Mouse (Mus musculus): Measurements from ENCODE around the gene Chrdl2. TPM values are rescaled to one million over a fixed set of nuclear protein-coding genes. Genes with fewer than 3 reads are reported as not detected.

Gene Chrdl2
- polyA plus RNA-seq, 1 experiment from 2014 or later: not detected

DNA sequence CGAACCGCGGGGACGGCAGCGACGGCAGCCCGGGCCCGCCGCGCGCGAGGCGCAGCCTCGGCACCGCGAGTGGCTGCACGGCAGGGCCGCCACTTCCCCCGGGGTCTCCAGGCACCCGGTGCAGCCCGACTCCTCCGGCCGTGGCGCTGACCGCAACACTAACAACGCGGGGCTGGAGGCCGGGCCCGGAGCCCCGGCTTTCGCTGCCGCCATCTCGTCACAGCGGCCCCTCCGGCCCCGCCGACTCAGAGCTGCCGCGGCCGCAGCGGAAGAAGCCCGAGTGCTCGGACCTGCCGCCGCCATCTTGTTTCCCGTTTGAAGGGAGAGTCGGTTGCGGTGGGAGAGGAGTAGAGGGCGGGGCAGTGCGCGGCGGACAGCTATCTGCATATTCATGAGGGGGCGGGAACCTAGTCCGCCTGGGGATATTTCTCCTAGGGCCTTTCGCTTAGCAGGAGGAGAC, 25.8 kb upstream of the Chrdl2 start, which contains the start of gene Rnf169:
Gene Rnf169 (minus strand): TSS at position 317 of the 460 bp plus-strand sequence.
- WGBS: 0% methylated on average over 46 of the region's 55 CpGs
- H3K9ac ChIP-seq (ENCODE audit: low read depth, low read length): peak within 1 kb of the TSS; percentile 91
- H3K36me3 ChIP-seq (ENCODE audit: control insufficient read depth, insufficient read depth, low read length): no peaks in the 10 kb centered on the region
- no peaks in the 10 kb centered on the region for H3K27me3 ChIP-seq (ENCODE audit: control insufficient read depth, insufficient read depth, low read length)
- H3K4me2 ChIP-seq (replicated peaks; ENCODE audit: low read depth, low read length): peak within 1 kb of the TSS; percentile 63
- no peaks in the 10 kb centered on the region for H3K4me1 ChIP-seq (replicated peaks; ENCODE audit: control insufficient read depth, insufficient read depth, low read length)
- H3K4me3 ChIP-seq (ENCODE audit: low read depth, low read length): peak within 1 kb of the TSS; percentile 92
- DNase-seq (ENCODE audit: low spot score) (peak; percentile 90), ATAC-seq (ENCODE audit: low FRiP score) (peak; percentile 93)
- no peaks in the 10 kb centered on the region for H3K9me3 ChIP-seq (ENCODE audit: control insufficient read depth, low read length)
- H3K27ac ChIP-seq (ENCODE audit: low read depth, low read length): peak within 1 kb of the TSS; percentile 93

DNA sequence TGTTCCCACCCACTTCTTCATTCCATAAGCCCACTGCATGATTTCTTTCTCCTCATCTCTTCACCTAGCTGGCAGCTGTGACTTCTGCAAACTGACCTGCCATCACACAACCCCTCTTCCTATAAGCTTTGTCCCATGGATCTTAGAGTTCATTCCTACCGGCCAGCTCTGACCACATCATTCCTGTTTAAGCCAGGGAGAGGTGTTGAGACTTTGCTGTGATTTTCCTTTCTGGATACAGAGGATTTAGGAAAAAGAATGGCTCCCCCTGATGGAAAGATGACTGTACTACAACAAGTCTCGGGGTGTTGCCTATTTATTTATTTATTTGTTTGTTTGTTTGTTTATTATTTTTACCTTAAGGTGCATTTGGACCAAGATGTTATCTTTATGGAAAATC, 24.7 kb upstream of the Chrdl2 start:
- DNase-seq (ENCODE audit: low spot score): peak; percentile 63
- H3K4me1 ChIP-seq (replicated peaks; ENCODE audit: control insufficient read depth, insufficient read depth, low read length): no peaks in the 10 kb centered on the region
- H3K36me3 ChIP-seq (ENCODE audit: control insufficient read depth, insufficient read depth, low read length): no peaks in the 10 kb centered on the region
- H3K27ac ChIP-seq (ENCODE audit: low read depth, low read length): no peak overlapping the region
- H3K4me3 ChIP-seq (ENCODE audit: low read depth, low read length): no peak overlapping the region
- ATAC-seq (ENCODE audit: low FRiP score): no peak
- no peak overlapping the region for H3K4me2 ChIP-seq (replicated peaks; ENCODE audit: low read depth, low read length)
- 11% methylated on average over 2 of the region's 2 CpGs for WGBS
- no peaks in the 10 kb centered on the region for H3K9me3 ChIP-seq (ENCODE audit: control insufficient read depth, low read length)
- no peaks in the 10 kb centered on the region for H3K27me3 ChIP-seq (ENCODE audit: control insufficient read depth, insufficient read depth, low read length)
- H3K9ac ChIP-seq (ENCODE audit: low read depth, low read length): no peak overlapping the region

DNA sequence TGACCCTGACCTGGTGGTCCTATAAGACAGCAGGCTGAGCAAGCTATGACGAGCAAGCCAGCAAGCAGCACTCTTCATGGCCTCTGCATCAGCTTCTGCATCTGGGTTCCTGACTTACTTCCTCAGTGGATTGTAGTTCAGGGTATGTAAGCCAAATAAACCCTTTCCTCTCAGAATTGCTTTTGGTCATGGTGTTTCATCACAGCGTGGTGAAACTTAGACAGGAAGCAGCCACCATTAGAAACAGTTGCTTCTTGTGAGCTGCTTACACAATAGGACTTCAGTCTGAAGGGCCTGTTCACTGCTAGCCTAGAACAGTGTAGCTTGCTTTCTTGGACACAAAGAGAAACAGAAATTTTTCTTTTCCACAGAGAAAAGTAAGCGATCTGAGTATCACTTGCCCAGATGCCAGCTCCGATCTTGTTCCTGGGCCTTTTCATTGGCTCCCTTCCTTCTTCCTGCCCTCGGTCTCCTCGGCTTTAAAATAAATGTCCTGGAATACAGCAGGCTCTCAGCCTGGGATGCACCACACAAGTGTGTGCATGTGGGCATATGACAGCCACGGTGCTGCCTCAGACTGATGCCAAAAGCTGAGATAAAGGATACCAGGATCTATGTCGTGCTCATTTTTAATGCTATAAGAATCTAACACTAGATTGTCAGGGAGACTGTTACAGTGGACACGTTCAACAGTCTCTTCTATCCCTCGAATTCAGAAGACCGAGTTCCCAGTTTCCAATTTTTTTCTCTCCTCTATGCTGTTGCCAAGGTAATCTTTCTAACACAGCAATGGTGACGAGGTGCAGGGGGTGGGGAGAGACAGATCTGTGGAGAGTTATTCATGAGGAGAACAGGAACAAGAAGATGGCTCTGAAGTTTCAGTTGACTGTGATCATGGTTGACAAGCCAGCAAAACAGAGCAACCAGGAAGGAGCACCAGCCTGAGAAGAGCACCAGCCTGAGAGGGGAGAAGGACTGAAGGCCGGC, 23.4 kb upstream of the Chrdl2 start:
- Histone ChIP-seq H3K4me1 (replicated peaks; ENCODE audit: control insufficient read depth, insufficient read depth, low read length) (no peaks in the 10 kb centered on the region), H3K27me3 (ENCODE audit: control insufficient read depth, insufficient read depth, low read length) (no peaks in the 10 kb centered on the region), H3K27ac (ENCODE audit: low read depth, low read length) (no peak overlapping the region), H3K9me3 (ENCODE audit: control insufficient read depth, low read length) (no peaks in the 10 kb centered on the region), H3K4me2 (replicated peaks; ENCODE audit: low read depth, low read length) (no peak overlapping the region), H3K9ac (ENCODE audit: low read depth, low read length) (no peak overlapping the region), H3K36me3 (ENCODE audit: control insufficient read depth, insufficient read depth, low read length) (no peaks in the 10 kb centered on the region), H3K4me3 (ENCODE audit: low read depth, low read length) (no peak overlapping the region)
- 86% methylated on average over 13 of the region's 13 CpGs for WGBS
- no peak for ATAC-seq (ENCODE audit: low FRiP score)
- no peak for DNase-seq (ENCODE audit: low spot score)

GRCm38 (mm10) chr7:99988725-99989124, 17.2 kb upstream of the Chrdl2 start:
- ATAC-seq (ENCODE audit: low FRiP score): no peak
- Histone ChIP-seq H3K9ac (ENCODE audit: low read depth, low read length) (no peak overlapping the region), H3K9me3 (ENCODE audit: control insufficient read depth, low read length) (no peaks in the 10 kb centered on the region), H3K4me3 (ENCODE audit: low read depth, low read length) (no peak overlapping the region), H3K4me2 (replicated peaks; ENCODE audit: low read depth, low read length) (no peak overlapping the region), H3K36me3 (ENCODE audit: control insufficient read depth, insufficient read depth, low read length) (no peaks in the 10 kb centered on the region), H3K27ac (ENCODE audit: low read depth, low read length) (no peak overlapping the region), H3K4me1 (replicated peaks; ENCODE audit: control insufficient read depth, insufficient read depth, low read length) (no peaks in the 10 kb centered on the region), H3K27me3 (ENCODE audit: control insufficient read depth, insufficient read depth, low read length) (no peaks in the 10 kb centered on the region)
- 8% methylated on average over 4 of the region's 4 CpGs for WGBS
- DNase-seq (ENCODE audit: low spot score): peak; percentile 88

DNA sequence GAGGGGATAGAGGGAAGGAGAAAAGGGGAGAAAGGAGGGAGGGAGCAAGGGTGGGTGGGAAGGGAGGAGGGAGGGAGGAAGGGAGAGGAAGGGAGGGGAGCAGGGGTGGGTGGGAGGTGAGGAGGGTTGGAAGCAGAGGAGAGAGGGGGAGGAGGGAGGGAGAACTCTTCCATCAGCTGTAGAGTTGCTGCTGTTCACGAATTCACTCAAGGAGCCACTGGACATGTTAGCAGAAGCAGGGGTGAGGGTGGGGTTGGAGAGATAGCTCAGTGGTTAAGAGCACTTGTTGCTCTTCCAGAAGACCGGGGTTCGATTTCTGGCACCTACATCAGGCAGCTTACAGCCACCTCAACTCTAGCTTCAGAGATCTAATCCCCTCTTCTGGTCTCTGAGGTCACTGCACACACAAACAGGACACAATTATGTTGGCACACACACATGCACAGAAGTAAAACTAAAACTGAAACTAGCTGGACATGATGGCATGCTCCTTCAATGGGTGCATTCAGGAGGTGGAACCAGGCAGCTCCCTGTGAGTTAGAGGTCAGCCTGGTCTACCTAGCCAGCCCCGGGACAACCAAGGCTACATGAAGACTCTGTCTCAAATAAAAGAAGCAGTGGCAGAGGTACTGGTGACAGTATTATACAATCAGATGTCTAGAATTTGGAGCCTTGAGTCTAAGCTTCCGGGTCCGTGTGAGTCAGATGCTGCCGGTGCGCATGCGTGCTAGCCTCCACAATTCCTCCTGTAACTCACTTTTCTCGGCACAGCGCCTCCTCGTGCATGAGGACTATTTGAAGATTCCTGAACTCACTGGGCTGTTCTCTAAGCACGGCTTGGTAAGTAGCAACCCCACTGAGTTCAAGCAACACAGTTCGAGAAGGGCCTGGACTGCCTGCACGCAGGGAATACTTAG, 15.9 kb upstream of the Chrdl2 start:
- Histone ChIP-seq H3K36me3 (ENCODE audit: control insufficient read depth, insufficient read depth, low read length) (no peaks in the 10 kb centered on the region), H3K27ac (ENCODE audit: low read depth, low read length) (no peak overlapping the region), H3K4me3 (ENCODE audit: low read depth, low read length) (no peak overlapping the region), H3K4me1 (replicated peaks; ENCODE audit: control insufficient read depth, insufficient read depth, low read length) (no peaks in the 10 kb centered on the region), H3K27me3 (ENCODE audit: control insufficient read depth, insufficient read depth, low read length) (no peaks in the 10 kb centered on the region), H3K4me2 (replicated peaks; ENCODE audit: low read depth, low read length) (no peak overlapping the region), H3K9me3 (ENCODE audit: control insufficient read depth, low read length) (no peaks in the 10 kb centered on the region), H3K9ac (ENCODE audit: low read depth, low read length) (no peak overlapping the region)
- no peak for ATAC-seq (ENCODE audit: low FRiP score)
- 57% methylated on average over 15 of the region's 15 CpGs for WGBS
- DNase-seq (ENCODE audit: low spot score): peak; percentile 44

DNA sequence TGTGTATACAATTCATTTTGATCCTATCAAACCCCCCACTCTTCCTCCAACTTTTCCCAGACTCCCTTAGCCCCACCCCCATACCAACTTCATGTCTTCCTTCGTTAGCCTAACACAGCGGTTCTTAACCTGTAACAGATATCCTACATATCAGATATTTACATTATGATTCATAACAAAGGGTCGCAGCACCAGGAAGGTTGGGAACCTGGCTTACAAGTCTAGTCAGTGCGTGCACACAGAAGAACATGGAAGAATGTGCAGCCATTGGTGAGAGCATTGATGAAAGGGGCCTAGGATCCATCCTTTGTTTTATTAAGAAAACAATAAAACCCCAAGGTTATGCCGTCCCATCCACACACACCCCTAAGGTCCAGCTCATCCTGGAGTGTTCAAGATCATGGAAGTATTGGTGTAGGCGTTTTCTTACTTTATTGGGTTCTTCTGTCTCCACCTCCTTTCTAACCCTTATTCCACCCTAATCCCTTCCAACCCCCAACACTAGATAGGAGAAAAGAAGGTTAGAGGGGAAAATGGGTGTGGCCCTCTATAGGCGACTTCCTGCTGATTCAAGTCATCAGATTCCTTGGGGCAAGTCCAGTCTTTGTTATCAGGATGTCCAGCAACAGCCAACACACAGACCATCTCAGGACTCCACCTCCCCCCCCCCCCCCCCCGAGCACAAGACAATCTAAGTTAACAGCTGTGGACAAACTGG, 14.8 kb upstream of the Chrdl2 start:
- Histone ChIP-seq H3K27ac (ENCODE audit: low read depth, low read length) (no peak overlapping the region), H3K9me3 (ENCODE audit: control insufficient read depth, low read length) (no peaks in the 10 kb centered on the region), H3K4me1 (replicated peaks; ENCODE audit: control insufficient read depth, insufficient read depth, low read length) (no peaks in the 10 kb centered on the region), H3K9ac (ENCODE audit: low read depth, low read length) (no peak overlapping the region), H3K4me3 (ENCODE audit: low read depth, low read length) (no peak overlapping the region), H3K36me3 (ENCODE audit: control insufficient read depth, insufficient read depth, low read length) (no peaks in the 10 kb centered on the region), H3K27me3 (ENCODE audit: control insufficient read depth, insufficient read depth, low read length) (no peaks in the 10 kb centered on the region), H3K4me2 (replicated peaks; ENCODE audit: low read depth, low read length) (no peak overlapping the region)
- no peak for ATAC-seq (ENCODE audit: low FRiP score)
- DNase-seq (ENCODE audit: low spot score): no peak
- WGBS: 82% methylated on average over 8 of the region's 8 CpGs

- ATAC-seq (ENCODE audit: low FRiP score): no peak
- no peak for DNase-seq (ENCODE audit: low spot score)
- WGBS: 85% methylated on average over 7 of the region's 7 CpGs
- H3K4me2 ChIP-seq (replicated peaks; ENCODE audit: low read depth, low read length): no peak overlapping the region
- H3K9ac ChIP-seq (ENCODE audit: low read depth, low read length): no peak overlapping the region
- H3K4me1 ChIP-seq (replicated peaks; ENCODE audit: control insufficient read depth, insufficient read depth, low read length): no peaks in the 10 kb centered on the region
- H3K4me3 ChIP-seq (ENCODE audit: low read depth, low read length): no peak overlapping the region
- no peaks in the 10 kb centered on the region for H3K36me3 ChIP-seq (ENCODE audit: control insufficient read depth, insufficient read depth, low read length)
- no peaks in the 10 kb centered on the region for H3K27me3 ChIP-seq (ENCODE audit: control insufficient read depth, insufficient read depth, low read length)
- H3K27ac ChIP-seq (ENCODE audit: low read depth, low read length): no peak overlapping the region
- H3K9me3 ChIP-seq (ENCODE audit: control insufficient read depth, low read length): no peaks in the 10 kb centered on the region
Measured at GRCm38 (mm10) chr7:99993159-99993558, 12.8 kb upstream of the Chrdl2 start.

DNA sequence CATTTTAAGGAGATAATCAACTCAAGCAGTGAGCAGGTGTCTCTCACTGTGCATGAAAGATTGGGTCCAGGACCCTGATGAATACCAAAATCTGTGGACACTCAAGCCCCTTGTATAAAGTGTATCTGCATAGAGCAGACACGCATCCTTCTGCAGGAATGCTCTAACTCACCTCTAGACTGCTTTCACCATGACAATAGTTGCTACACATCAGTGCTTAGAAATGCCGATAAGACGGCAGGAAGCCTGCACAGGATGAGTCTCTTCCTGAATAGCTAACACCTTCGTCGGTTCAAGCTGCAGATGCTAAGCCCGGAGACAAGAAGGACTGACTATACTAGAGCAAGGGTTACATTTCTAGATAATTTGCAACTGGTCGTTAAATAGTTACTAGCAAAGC, 10.8 kb upstream of the Chrdl2 start:
- WGBS: 70% methylated on average over 7 of the region's 7 CpGs
- no peak overlapping the region for H3K9ac ChIP-seq (ENCODE audit: low read depth, low read length)
- H3K4me3 ChIP-seq (ENCODE audit: low read depth, low read length): no peak overlapping the region

More for the DNA sequence above, 10.8 kb upstream of the Chrdl2 start:
- H3K27ac ChIP-seq (ENCODE audit: low read depth, low read length): no peak overlapping the region
- no peaks in the 10 kb centered on the region for H3K4me1 ChIP-seq (replicated peaks; ENCODE audit: control insufficient read depth, insufficient read depth, low read length)
- H3K4me2 ChIP-seq (replicated peaks; ENCODE audit: low read depth, low read length): no peak overlapping the region
- DNase-seq (ENCODE audit: low spot score) (no peak), ATAC-seq (ENCODE audit: low FRiP score) (no peak)
- no peaks in the 10 kb centered on the region for H3K9me3 ChIP-seq (ENCODE audit: control insufficient read depth, low read length)
- no peaks in the 10 kb centered on the region for H3K36me3 ChIP-seq (ENCODE audit: control insufficient read depth, insufficient read depth, low read length)
- H3K27me3 ChIP-seq (ENCODE audit: control insufficient read depth, insufficient read depth, low read length): no peaks in the 10 kb centered on the region

All from hindbrain, embryonic 11.5 days (tissue).